Mouse (Mus musculus) heart, adult 18-20 months (tissue): ENCODE data around the gene Trio. TPM values are rescaled to one million over a fixed set of nuclear protein-coding genes. Genes with fewer than 3 reads are reported as not detected.
"Not testable (repeated sequence)": the region's sequence is repeated elsewhere in the genome, so short reads cannot be mapped to it uniquely, and the experiment has no call there.

ENCODE experiments used
- DNase-seq, 2 experiments: peaks; one replicate each; pipeline ENCODE4 v3.0.0; 2021 to 2022; ENCODE audit warnings: mixed read lengths in 1 of 2
- total RNA-seq, 2 experiments: library from RNA; stranded (reverse); gene quantifications; 2 replicates each; pipeline ENCODE4 v1.2.3; 2021

The Trio gene
- total RNA-seq, 2 experiments from 2014 or later = 40.2 to 41.5 TPM

GRCm38 (mm10) chr15:27770513-27771196 lies 255.0 kb downstream of the Trio start:
- DNase-seq = no peak

GRCm38 (mm10) chr15:27761416-27761815 lies 264.2 kb downstream of the Trio start:
- no peak for DNase-seq

GRCm38 (mm10) chr15:27760655-27761054 lies 265.0 kb downstream of the Trio start:
- no peak for DNase-seq

GRCm38 (mm10) chr15:27759890-27760289 lies 265.8 kb downstream of the Trio start:
- no peak for DNase-seq

- DNase-seq = no peak
Observed at GRCm38 (mm10) chr15:27758680-27759079, 267.0 kb downstream of the Trio start.

GRCm38 (mm10) chr15:27756426-27756825 lies 269.2 kb downstream of the Trio start:
- no peak for DNase-seq

- DNase-seq = no peak
Observed at GRCm38 (mm10) chr15:27754571-27755260, 270.9 kb downstream of the Trio start.

GRCm38 (mm10) chr15:27753923-27754322 lies 271.7 kb downstream of the Trio start:
- DNase-seq = no peak

- no peak for DNase-seq
Observed at GRCm38 (mm10) chr15:27752677-27753342, 272.8 kb downstream of the Trio start.

GRCm38 (mm10) chr15:27751612-27752405 lies 273.8 kb downstream of the Trio start:
- DNase-seq = peak; percentile 52 to 76

GRCm38 (mm10) chr15:27748739-27749138 lies 276.9 kb downstream of the Trio start:
- DNase-seq = no peak

GRCm38 (mm10) chr15:27747512-27747911 lies 278.1 kb downstream of the Trio start:
- DNase-seq = no peak

- no peak for DNase-seq
Observed at GRCm38 (mm10) chr15:27744995-27745394, 280.7 kb downstream of the Trio start.

GRCm38 (mm10) chr15:27740080-27740479 lies 285.6 kb downstream of the Trio start:
- DNase-seq = peak in 1 of 2 experiments; percentile 55

GRCm38 (mm10) chr15:27731818-27732217 lies 293.8 kb downstream of the Trio start:
- DNase-seq = no peak

GRCm38 (mm10) chr15:27726228-27726627 lies 299.4 kb downstream of the Trio start:
- no peak for DNase-seq

- peak in 1 of 2 experiments; percentile 45 for DNase-seq
Observed at GRCm38 (mm10) chr15:27724796-27725680, 300.6 kb downstream of the Trio start.

GRCm38 (mm10) chr15:27724298-27724697 lies 301.4 kb downstream of the Trio start:
- no peak for DNase-seq

GRCm38 (mm10) chr15:27723746-27724145 lies 301.9 kb downstream of the Trio start:
- DNase-seq = no peak

- DNase-seq = not testable (repeated sequence)
Observed at GRCm38 (mm10) chr15:27720297-27720696, 305.4 kb downstream of the Trio start.

- no peak for DNase-seq
Observed at GRCm38 (mm10) chr15:27718668-27719067, 307.0 kb downstream of the Trio start.
